Mouse (Mus musculus) 416B (cell line): ENCODE measurements around the gene Trpm8.

Experiments
- DNase-seq: peaks from one replicate; pipeline ENCODE4 v3.0.0; 2011; ENCODE audit warnings: low read depth

Trpm8 gene

GRCm38 (mm10) chr1:88355681-88356080, 78.2 kb downstream of the Trpm8 start:
- DNase-seq, result no peak

- DNase-seq, result no peak
Observed at GRCm38 (mm10) chr1:88356616-88357015, 79.2 kb downstream of the Trpm8 start.

DNA sequence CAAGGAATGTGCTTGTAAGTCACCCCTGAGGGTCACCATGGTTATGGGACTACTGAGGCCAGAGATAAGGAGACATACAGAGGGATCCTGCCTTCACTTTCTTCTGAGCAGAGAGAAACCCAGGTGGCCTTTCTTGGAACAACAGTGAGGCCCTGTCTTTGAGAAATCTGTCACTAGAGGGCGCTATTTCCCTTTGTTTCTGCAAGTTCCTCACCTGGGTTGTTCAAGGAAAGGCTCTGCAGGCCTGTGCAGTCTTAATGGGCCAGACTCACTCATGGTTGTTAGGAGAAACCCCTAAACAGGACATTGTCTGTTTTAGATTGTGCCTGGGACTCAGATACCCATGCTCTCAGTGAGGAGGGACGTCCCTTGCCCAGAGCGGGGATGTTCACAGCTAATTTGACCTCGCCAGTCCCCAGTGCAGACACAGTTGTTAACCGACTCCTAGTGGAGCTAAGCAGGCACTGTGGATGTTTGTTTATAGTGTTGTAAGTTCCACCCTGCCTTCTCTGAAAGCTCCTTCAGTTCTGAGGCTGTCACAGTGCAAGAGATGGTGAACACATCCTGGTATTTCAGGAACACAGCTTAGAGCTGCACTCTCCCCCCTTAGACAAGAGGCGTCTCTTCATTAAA, 80.1 kb downstream of the Trpm8 start:
- peak; percentile 77 for DNase-seq

- DNase-seq, result no peak
Observed at GRCm38 (mm10) chr1:88358102-88358654, 80.7 kb downstream of the Trpm8 start.

GRCm38 (mm10) chr1:88361085-88361484, 83.6 kb downstream of the Trpm8 start:
- no peak for DNase-seq

DNA sequence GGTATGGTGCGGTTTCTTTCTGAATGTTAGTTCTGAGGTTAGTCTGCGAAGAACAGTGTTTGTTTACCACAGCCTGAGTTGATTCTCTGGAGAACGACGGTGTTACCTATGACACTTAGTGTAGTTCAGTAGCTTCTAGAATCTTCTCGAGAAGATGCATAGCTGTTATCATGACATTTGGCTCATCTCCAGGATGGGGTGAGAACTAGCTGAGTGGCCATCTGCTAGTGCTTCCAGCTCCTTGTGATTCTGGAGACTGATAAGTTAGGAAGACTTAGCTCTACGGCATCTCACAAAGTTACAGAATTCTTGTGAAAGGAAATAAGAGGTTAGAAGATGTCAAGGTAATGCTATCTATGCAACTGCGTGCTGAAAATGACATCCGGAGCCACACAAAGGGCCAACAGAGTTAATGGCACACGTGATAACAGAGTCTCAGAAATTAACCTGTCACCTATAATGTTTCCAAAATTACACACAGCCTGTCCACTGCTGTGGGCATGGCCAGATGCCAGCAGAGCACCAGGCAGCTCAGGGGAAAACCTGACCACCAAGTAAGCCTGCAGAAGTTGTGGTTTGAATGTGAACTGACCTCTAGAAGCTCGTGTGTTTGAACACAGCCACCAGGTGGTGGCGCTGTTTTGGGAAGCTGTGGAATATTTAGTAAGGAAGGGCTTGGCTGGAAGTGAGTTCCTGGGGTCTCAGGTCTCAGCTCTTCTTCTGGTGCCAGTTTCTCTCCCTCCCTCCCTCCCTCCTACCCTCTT, 89.6 kb downstream of the Trpm8 start:
- DNase-seq, result peak; percentile 11

DNA sequence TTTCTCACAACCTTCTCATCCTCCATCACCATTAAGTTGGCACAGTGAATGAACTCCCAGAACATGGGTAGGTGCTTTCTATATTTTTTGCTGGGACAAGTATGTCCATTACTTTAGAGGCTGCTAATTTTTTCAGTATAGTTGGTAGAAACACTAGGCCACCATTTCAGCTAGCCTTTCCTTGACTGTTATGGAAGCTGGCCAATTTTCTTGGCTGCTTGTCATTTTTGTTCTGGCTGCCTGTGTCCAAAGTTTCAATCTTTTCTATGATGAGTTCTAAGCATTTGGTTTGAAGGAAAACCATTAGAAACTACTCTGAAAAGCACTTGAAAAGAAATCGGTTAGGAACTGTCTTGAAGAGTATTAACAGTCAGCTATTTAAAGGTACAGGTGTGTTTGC, 101.0 kb downstream of the Trpm8 start:
- DNase-seq, result no peak

DNA sequence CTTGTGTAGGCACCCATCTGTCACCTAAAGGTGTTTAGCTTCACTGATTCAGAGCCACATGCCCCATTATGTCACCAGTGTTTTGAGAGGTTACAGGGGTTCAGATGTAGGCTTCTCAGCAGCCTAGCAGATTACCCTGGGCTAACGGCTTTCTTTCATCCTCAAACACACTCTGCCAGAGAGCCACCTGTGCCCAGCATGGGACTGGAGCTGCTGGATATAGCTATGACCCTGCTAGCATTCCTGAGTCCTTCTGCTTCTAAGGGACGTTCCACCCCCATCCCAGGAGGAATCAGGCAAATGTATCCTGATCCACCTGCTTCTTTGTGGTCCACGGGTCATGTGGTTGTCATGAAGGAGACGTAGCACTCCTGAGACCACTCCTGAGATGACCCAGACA, 114.2 kb downstream of the Trpm8 start:
- no peak for DNase-seq

DNA sequence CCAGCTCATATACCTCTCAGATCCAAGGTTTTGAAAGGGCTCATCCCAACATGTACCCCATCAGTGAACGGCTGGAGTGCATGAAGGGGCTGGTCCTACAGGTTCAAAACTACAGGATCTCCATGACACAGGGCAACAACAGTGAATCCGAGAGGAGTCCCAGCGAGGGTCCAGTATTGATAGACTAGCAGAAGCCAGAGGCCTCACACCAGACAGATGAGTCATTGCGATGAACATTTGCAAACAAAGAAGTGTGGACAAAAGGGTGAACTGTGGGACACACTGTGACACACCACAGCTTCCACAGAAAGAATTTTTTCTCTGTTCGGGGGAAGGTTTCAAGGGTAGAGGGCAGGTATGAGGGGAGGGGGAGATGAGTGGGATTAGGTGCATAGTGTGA, 115.9 kb downstream of the Trpm8 start:
- DNase-seq, result no peak

- no peak for DNase-seq
Observed at GRCm38 (mm10) chr1:88403378-88403777, 125.9 kb downstream of the Trpm8 start.

- no peak for DNase-seq
Observed at GRCm38 (mm10) chr1:88406078-88406806, 128.8 kb downstream of the Trpm8 start.

DNA sequence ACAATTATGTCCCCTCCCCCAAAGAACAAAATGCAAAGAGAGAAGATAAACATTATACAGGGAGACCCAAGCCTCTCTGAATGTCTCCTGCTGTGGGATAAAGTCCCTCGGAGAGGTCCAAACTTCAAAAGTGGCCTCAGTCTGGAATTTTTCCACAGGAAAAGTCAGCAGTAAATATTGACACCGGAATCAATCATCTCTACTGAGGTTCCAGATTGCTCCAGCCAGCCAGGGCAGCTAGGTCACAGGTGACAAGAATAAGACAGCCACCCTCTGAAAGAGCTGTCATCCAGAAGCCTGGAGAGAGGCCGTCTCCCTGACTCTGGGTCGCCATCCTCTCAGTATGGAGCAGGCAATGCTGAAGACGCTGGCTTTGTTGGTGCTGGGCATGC, 129.3 kb downstream of the Trpm8 start, which contains the start of gene Spp2:
Spp2 (plus strand) TSS at position 155 of the 392 bp plus-strand sequence.
- no peak for DNase-seq

GRCm38 (mm10) chr1:88408340-88408739, 130.9 kb downstream of the Trpm8 start:
- DNase-seq, result no peak

GRCm38 (mm10) chr1:88412013-88412412, 134.6 kb downstream of the Trpm8 start:
- no peak for DNase-seq

DNA sequence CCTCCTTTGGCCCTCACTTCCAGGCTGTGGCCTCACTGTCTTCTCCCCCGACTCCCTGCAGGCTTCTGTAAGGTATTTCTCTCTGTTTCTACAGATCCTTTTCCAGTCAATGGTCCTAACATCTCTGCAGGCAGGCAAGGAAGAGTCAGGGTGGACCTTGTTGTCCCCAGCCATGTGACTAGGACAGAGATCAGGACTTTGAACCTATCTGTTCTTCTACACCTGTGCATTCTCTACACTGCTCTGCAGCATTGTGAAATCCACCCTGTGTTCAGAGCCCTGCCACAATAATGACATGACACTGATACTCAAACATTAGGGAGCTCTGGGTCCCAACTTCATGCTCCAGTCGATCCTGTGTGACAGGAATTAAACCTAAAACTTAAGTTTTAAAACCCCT, 141.5 kb downstream of the Trpm8 start:
- DNase-seq, result no peak

DNA sequence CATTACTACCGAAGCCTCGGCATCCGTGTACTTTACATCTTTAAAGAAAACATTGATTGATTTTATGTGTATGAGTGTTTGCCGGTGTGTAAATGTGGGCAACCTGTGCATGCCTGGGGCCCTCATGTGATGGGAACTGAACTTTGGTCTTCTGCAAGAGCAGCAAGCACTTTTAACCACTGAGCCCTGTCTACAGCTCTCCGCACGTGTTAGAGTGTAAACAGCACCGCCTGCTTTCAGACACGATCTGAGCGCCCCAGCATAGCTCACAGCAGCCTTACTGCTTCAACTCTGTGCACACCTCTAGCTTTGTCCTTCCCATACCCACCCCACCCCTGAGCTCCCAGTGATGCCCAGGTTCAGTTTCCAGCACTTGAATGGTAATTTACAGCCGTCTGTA, 144.6 kb downstream of the Trpm8 start:
- DNase-seq, result no peak

- no peak for DNase-seq
Observed at GRCm38 (mm10) chr1:88422846-88423395, 145.5 kb downstream of the Trpm8 start.

DNA sequence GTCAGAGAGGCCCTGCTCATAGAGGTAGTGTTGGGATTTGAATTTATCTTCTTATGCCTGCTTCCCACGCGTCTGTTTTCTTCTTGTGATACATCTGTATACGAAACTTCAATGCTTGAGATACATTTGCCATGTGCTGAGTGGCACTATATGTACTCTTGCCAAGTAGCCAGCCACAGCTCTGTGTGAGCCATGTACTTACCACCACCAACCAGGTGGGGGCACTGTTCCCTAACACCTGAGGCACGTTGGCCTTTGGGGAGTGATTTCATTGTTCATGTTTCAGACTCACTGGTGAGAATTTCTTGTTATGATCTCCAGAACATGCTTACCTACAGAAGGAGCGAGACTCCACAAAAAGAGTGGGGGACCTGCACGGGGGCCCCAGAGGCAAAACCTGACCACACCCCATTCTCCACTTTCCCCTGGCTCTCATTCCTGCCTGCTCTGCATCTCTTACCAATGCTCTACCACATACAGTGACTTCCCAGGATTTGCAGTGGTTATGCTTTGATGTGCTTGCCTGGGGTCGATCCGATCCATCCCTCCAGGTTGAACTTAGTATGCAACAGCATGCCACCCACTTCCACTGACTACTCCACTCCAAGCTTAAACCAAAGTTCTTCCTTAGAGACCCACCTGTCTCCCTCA, 147.3 kb downstream of the Trpm8 start:
- DNase-seq, result peak; percentile 63

DNA sequence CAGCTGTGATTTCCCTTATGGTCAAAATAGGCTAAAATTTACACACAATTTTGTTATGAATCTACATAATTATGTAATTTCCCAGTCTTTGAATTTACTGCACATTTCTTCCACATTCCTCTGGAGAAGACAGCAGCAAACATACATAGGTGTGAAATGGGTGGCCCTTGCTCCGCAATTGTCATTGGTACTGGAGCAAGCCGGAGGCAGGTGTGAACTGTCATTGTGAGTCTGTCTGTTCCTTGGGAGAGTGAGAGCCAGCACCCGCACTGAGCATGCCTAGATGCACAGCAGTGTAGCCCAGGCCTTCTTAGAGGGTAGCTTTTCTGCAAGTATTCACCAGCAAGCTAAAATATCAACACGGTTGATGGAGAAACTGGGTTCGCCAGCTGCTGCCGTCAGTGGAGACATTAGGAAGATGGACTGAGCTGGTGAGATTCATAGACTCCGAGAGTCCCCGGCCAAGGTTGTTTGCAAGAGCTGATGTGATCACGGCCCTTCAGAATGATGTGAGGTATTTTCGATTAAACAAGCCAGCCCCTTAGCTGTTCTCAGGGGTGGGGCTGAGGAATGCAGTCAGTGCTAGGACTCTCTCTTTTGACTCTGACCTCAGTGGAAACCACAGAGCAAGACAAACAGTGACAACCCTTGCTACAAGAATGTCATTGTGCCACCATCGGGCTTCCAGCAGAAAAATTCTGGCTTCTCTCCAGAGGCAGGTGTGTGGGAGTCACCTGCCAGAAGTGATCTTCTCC, 150.7 kb downstream of the Trpm8 start:
- DNase-seq, result no peak

GRCm38 (mm10) chr1:88429413-88429812, 152.0 kb downstream of the Trpm8 start:
- DNase-seq, result no peak

DNA sequence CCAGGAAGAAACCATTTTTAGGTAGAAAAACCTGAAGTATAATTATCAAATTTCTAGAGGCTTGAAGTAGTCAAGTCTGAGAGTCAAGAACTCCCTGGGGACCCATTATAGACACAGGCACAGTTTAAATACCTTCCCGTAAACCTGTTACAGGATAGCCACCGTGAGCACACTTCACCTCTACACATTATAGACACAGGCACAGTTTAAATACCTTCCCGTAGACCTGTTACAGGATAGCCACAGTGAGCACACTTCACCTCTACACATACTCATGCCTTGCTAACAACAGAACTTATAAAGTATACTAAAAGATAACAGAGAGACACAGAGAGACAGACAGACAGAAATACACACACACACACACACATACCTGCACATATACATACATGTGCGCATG, 153.8 kb downstream of the Trpm8 start:
- DNase-seq, result no peak
